Mouse (Mus musculus): ENCODE data around the gene 6030408B16Rik. TPM values are rescaled to one million over a fixed set of nuclear protein-coding genes. Genes with fewer than 3 reads are reported as not detected.
A peak's percentile ranks its signal among the peaks of the same experiment; 100 is the strongest.

Gene 6030408B16Rik
- total RNA-seq, 2 experiments from 2014 or later: not detected

GRCm38 (mm10) chr15:101336474-101337174, 43.6 kb downstream of the 6030408B16Rik start:
- intact Hi-C loops (cut with DNase I): no loop called here
- no peak for DNase-seq (ENCODE audit: low spot score in 2 of 2)

- intact Hi-C loops (cut with DNase I): loop anchor here (2.0 kb wide), 2 partner anchors 180 to 434 kb away; no protein-coding TSS in a partner anchor
- no peak for DNase-seq (ENCODE audit: low spot score in 2 of 2)
Observed at GRCm38 (mm10) chr15:101338359-101338758, 45.3 kb downstream of the 6030408B16Rik start.

- intact Hi-C loops (cut with DNase I): loop anchor here (2.0 kb wide), 2 partner anchors 179 to 433 kb away; no protein-coding TSS in a partner anchor
- peak; percentile 85 to 92 for DNase-seq (ENCODE audit: low spot score in 2 of 2)
Observed at GRCm38 (mm10) chr15:101339537-101339936, 46.5 kb downstream of the 6030408B16Rik start.

- DNase-seq (ENCODE audit: low spot score in 2 of 2): peak; percentile 69 to 86
- intact Hi-C loops (cut with DNase I): loop anchor here (2.0 to 5.0 kb wide), 3 partner anchors 45 to 155 kb away; no protein-coding TSS in a partner anchor
Observed at GRCm38 (mm10) chr15:101341797-101342515, 48.9 kb downstream of the 6030408B16Rik start.

Other genes with a start within 250 kb of the 6030408B16Rik start
- not detected for gene Gm47841, start 245.8 kb upstream of the 6030408B16Rik start, total RNA-seq (2021)
- gene Fignl2, start 214.6 kb upstream of the 6030408B16Rik start, total RNA-seq (2021): 1 to 10 TPM; 1.5 to 1.8 TPM
- not detected for gene Ankrd33, start 177.5 kb upstream of the 6030408B16Rik start, total RNA-seq (2021)
- gene Acvrl1, start 164.7 kb upstream of the 6030408B16Rik start, total RNA-seq (2021): 10 to 100 TPM; 12.3 to 12.5 TPM
- gene Acvr1b, start 119.1 kb upstream of the 6030408B16Rik start, total RNA-seq (2021): 100 to 1,000 TPM; 109 to 112 TPM
- 10 to 100 TPM; 84.2 to 95.8 TPM for gene Grasp, start 69.0 kb upstream of the 6030408B16Rik start, total RNA-seq (2021)
- gene Nr4a1, start 38.9 kb upstream of the 6030408B16Rik start, total RNA-seq (2021): 100 to 1,000 TPM; 111 to 133 TPM
- 10 to 100 TPM; 40.3 to 43.6 TPM for gene Atg101, start 8.9 kb upstream of the 6030408B16Rik start, total RNA-seq (2021)
- gene Krt80, start 77.0 kb downstream of the 6030408B16Rik start, total RNA-seq (2021): 1 to 10 TPM; 2.2 to 2.4 TPM
- under 1 TPM; 0.09 to 0.21 TPM for gene Krt7, start 117.8 kb downstream of the 6030408B16Rik start, total RNA-seq (2021)
- gene Krt87, start 145.6 kb downstream of the 6030408B16Rik start, total RNA-seq (2021): not detected
- gene Krt88, start 154.5 kb downstream of the 6030408B16Rik start, total RNA-seq (2021): not detected
- not detected for gene Krt81, start 170.5 kb downstream of the 6030408B16Rik start, total RNA-seq (2021)
- not detected for gene Krt86, start 180.3 kb downstream of the 6030408B16Rik start, total RNA-seq (2021)
- gene Krt83, start 198.3 kb downstream of the 6030408B16Rik start, total RNA-seq (2021): not detected
- not detected for gene Gm49425, start 224.0 kb downstream of the 6030408B16Rik start, total RNA-seq (2021)
- not detected for gene Krt84, start 239.6 kb downstream of the 6030408B16Rik start, total RNA-seq (2021)